Mouse (Mus musculus): Measurements from ENCODE around the gene Ckap2. TPM values are rescaled to one million over a fixed set of nuclear protein-coding genes. Genes with fewer than 3 reads are reported as not detected.

The Ckap2 gene
- polyA plus RNA-seq, 1 experiment from 2014 or later, result 22.2 TPM

- H3K4me3 ChIP-seq (replicated peaks), result peak within 1 kb of the TSS; percentile 83
- H3K27ac ChIP-seq, result peak within 1 kb of the TSS; percentile 88
- peak within 1 kb of the TSS; percentile 85 for H3K4me2 ChIP-seq
- ATAC-seq (ENCODE audit: low read depth) (peak; percentile 92), DNase-seq (peak; percentile 79)
- H3K27me3 ChIP-seq, result 0 out of 2 replicates have a peak, but pooled peaks cover 6% of the 10 kb centered on the region
- no peaks in the 10 kb centered on the region for H3K36me3 ChIP-seq
- H3K9ac ChIP-seq, result peak within 1 kb of the TSS; percentile 92
- under 1% methylated on average over 72 of the region's 73 CpGs for WGBS (ENCODE audit: insufficient replicate concordance)
- H3K9me3 ChIP-seq (replicated peaks), result no peaks in the 10 kb centered on the region
- peaks cover 20% of the 10 kb centered on the region for H3K4me1 ChIP-seq (replicated peaks)
Measured at GRCm38 (mm10) chr8:22192660-22193431, 7.2 kb upstream of the Ckap2 start, which contains the start of gene Vps36. Vps36 (plus strand) TSS chr8:22192809.

GRCm38 (mm10) chr8:22184884-22185283 lies 735 bp downstream of the Ckap2 start:
- peaks cover 4% of the 10 kb centered on the region; the same call in 1 of the 2 replicates for H3K36me3 ChIP-seq
- peak overlapping the region; percentile 92 for H3K4me2 ChIP-seq
- DNase-seq, result peak; percentile 61
- 0 out of 2 replicates have a peak, but pooled peaks cover 6% of the 10 kb centered on the region for H3K27me3 ChIP-seq
- peak overlapping the region; percentile 87 for H3K27ac ChIP-seq
- peaks cover 28% of the 10 kb centered on the region for H3K4me1 ChIP-seq (replicated peaks)
- no peaks in the 10 kb centered on the region for H3K9me3 ChIP-seq (replicated peaks)
- ATAC-seq (ENCODE audit: low read depth), result peak; percentile 79
- H3K4me3 ChIP-seq (replicated peaks), result peak overlapping the region; percentile 77
- peak overlapping the region; percentile 85 for H3K9ac ChIP-seq
- 2% methylated on average over 3 of the region's 3 CpGs for WGBS (ENCODE audit: insufficient replicate concordance)

- Histone ChIP-seq H3K9ac (no peak overlapping the region), H3K27me3 (no peaks in the 10 kb centered on the region), H3K27ac (no peak overlapping the region), H3K36me3 (peaks cover 59% of the 10 kb centered on the region), H3K4me3 (replicated peaks) (no peak overlapping the region), H3K9me3 (replicated peaks) (peaks cover 6% of the 10 kb centered on the region), H3K4me2 (no peak overlapping the region), H3K4me1 (replicated peaks) (no peaks in the 10 kb centered on the region)
- ATAC-seq (ENCODE audit: low read depth) (no peak), DNase-seq (no peak)
- 91% methylated on average over 7 of the region's 7 CpGs for WGBS (ENCODE audit: insufficient replicate concordance)
Measured at GRCm38 (mm10) chr8:22175966-22176365, 9.7 kb downstream of the Ckap2 start.

GRCm38 (mm10) chr8:22169167-22169566 lies 16.5 kb downstream of the Ckap2 start:
- Histone ChIP-seq H3K27ac (no peak overlapping the region), H3K9ac (no peak overlapping the region), H3K27me3 (no peaks in the 10 kb centered on the region), H3K4me2 (no peak overlapping the region), H3K4me1 (replicated peaks) (peaks cover 17% of the 10 kb centered on the region), H3K9me3 (replicated peaks) (no peaks in the 10 kb centered on the region), H3K36me3 (peaks cover 45% of the 10 kb centered on the region), H3K4me3 (replicated peaks) (no peak overlapping the region)
- no peak for DNase-seq
- ATAC-seq (ENCODE audit: low read depth), result no peak
- 85% methylated on average over 5 of the region's 5 CpGs for WGBS (ENCODE audit: insufficient replicate concordance)

- Histone ChIP-seq H3K9me3 (replicated peaks) (no peaks in the 10 kb centered on the region), H3K4me1 (replicated peaks) (peaks cover 17% of the 10 kb centered on the region), H3K27ac (peak within 1 kb of the TSS; percentile 45; the same call in 1 of the 2 replicates), H3K4me3 (replicated peaks) (peak within 1 kb of the TSS; percentile 71), H3K36me3 (peaks cover 35% of the 10 kb centered on the region), H3K27me3 (no peaks in the 10 kb centered on the region), H3K9ac (peak within 1 kb of the TSS; percentile 70), H3K4me2 (peak within 1 kb of the TSS; percentile 75)
- 0% methylated on average over 42 of the region's 43 CpGs for WGBS (ENCODE audit: insufficient replicate concordance)
- ATAC-seq (ENCODE audit: low read depth) (peak; percentile 98), DNase-seq (peak; percentile 81)
Measured at GRCm38 (mm10) chr8:22166080-22166603, 19.5 kb downstream of the Ckap2 start, which contains the start of gene Nek3. Nek3 (minus strand) TSS chr8:22166435.

GRCm38 (mm10) chr8:22165251-22166079 lies 20.2 kb downstream of the Ckap2 start:
- ATAC-seq (ENCODE audit: low read depth) (peak; percentile 35), DNase-seq (no peak)
- Histone ChIP-seq H3K4me3 (replicated peaks) (peak overlapping the region; percentile 71), H3K9ac (peak overlapping the region; percentile 70), H3K27ac (peak overlapping the region; percentile 45; the same call in 1 of the 2 replicates), H3K27me3 (no peaks in the 10 kb centered on the region), H3K4me1 (replicated peaks) (peaks cover 17% of the 10 kb centered on the region), H3K36me3 (peaks cover 29% of the 10 kb centered on the region), H3K9me3 (replicated peaks) (no peaks in the 10 kb centered on the region), H3K4me2 (peak overlapping the region; percentile 75)
- 44% methylated on average over 10 of the region's 10 CpGs for WGBS (ENCODE audit: insufficient replicate concordance)

- Histone ChIP-seq H3K4me3 (replicated peaks) (no peak overlapping the region), H3K4me2 (no peak overlapping the region), H3K36me3 (peaks cover 19% of the 10 kb centered on the region), H3K4me1 (replicated peaks) (peaks cover 17% of the 10 kb centered on the region), H3K27ac (no peak overlapping the region), H3K9ac (no peak overlapping the region), H3K9me3 (replicated peaks) (no peaks in the 10 kb centered on the region), H3K27me3 (no peaks in the 10 kb centered on the region)
- WGBS (ENCODE audit: insufficient replicate concordance), result 81% methylated on average over 10 of the region's 10 CpGs
- ATAC-seq (ENCODE audit: low read depth), result no peak
- no peak for DNase-seq
Measured at GRCm38 (mm10) chr8:22164431-22164830, 21.2 kb downstream of the Ckap2 start.

- ATAC-seq (ENCODE audit: low read depth) (no peak), DNase-seq (no peak)
- Histone ChIP-seq H3K27me3 (no peaks in the 10 kb centered on the region), H3K36me3 (no peaks in the 10 kb centered on the region), H3K27ac (no peak overlapping the region), H3K4me2 (no peak overlapping the region), H3K9ac (no peak overlapping the region), H3K4me1 (replicated peaks) (peaks cover 17% of the 10 kb centered on the region), H3K4me3 (replicated peaks) (no peak overlapping the region), H3K9me3 (replicated peaks) (no peaks in the 10 kb centered on the region)
- 76% methylated on average over 8 of the region's 8 CpGs for WGBS (ENCODE audit: insufficient replicate concordance)
Measured at GRCm38 (mm10) chr8:22162206-22162605, 23.4 kb downstream of the Ckap2 start.

GRCm38 (mm10) chr8:22150345-22150663 lies 35.3 kb downstream of the Ckap2 start:
- H3K4me1 ChIP-seq (replicated peaks), result no peaks in the 10 kb centered on the region; the same call in 1 of the 2 replicates
- ATAC-seq (ENCODE audit: low read depth) (no peak), DNase-seq (no peak)
- no peak overlapping the region for H3K4me3 ChIP-seq (replicated peaks)
- no peak overlapping the region for H3K27ac ChIP-seq
- WGBS (ENCODE audit: insufficient replicate concordance), result 74% methylated on average over 3 of the region's 3 CpGs
- no peak overlapping the region for H3K9ac ChIP-seq
- H3K36me3 ChIP-seq, result no peaks in the 10 kb centered on the region
- no peaks in the 10 kb centered on the region for H3K9me3 ChIP-seq (replicated peaks)
- no peak overlapping the region for H3K4me2 ChIP-seq
- H3K27me3 ChIP-seq, result no peaks in the 10 kb centered on the region

- Histone ChIP-seq H3K4me3 (replicated peaks) (no peak overlapping the region), H3K9me3 (replicated peaks) (no peaks in the 10 kb centered on the region), H3K27me3 (no peaks in the 10 kb centered on the region), H3K27ac (no peak overlapping the region), H3K4me2 (no peak overlapping the region), H3K36me3 (no peaks in the 10 kb centered on the region), H3K9ac (no peak overlapping the region), H3K4me1 (replicated peaks) (peaks cover 2% of the 10 kb centered on the region; the same call in 1 of the 2 replicates)
- ATAC-seq (ENCODE audit: low read depth) (no peak), DNase-seq (no peak)
- 85% methylated on average over 11 of the region's 11 CpGs for WGBS (ENCODE audit: insufficient replicate concordance)
Measured at GRCm38 (mm10) chr8:22149643-22150344, 35.8 kb downstream of the Ckap2 start.

GRCm38 (mm10) chr8:22148367-22148740 lies 37.3 kb downstream of the Ckap2 start:
- ATAC-seq (ENCODE audit: low read depth) (no peak), DNase-seq (no peak)
- Histone ChIP-seq H3K27me3 (no peaks in the 10 kb centered on the region), H3K4me2 (no peak overlapping the region), H3K9ac (no peak overlapping the region), H3K27ac (no peak overlapping the region), H3K4me1 (replicated peaks) (peaks cover 16% of the 10 kb centered on the region), H3K36me3 (no peaks in the 10 kb centered on the region), H3K4me3 (replicated peaks) (no peak overlapping the region), H3K9me3 (replicated peaks) (no peaks in the 10 kb centered on the region)
- 81% methylated on average over 7 of the region's 7 CpGs for WGBS (ENCODE audit: insufficient replicate concordance)

Data from liver, embryonic 13.5 days (tissue).